Mouse (Mus musculus) forebrain, embryonic 14.5 days (tissue): ENCODE results near the gene Cyp26c1. TPM values are rescaled to one million over a fixed set of nuclear protein-coding genes. Genes with fewer than 3 reads are reported as not detected.

Experiments used
- ATAC-seq: fragments of 200-750 bp; cut with Nextera tagmentation; 2 replicates; pipeline ENCODE4 v1.8.0; 2017; ENCODE audit warnings: mild to moderate bottlenecking, moderate library complexity
- DNase-seq: peaks from one replicate; pipeline ENCODE4 v3.0.0-alpha.2; 2015; ENCODE audit warnings: low spot score
- H3K27ac ChIP-seq: fragments of 300-500 bp; sonication (generic); 2 replicates; pipeline ENCODE4 v1.5.1; 2014; ENCODE audit warnings: low read depth, mild to moderate bottlenecking, control low read depth, low read length, moderate library complexity
- H3K27me3 ChIP-seq: fragments of 300-500 bp; sonication (generic); replicated peaks from 2 replicates; pipeline ENCODE4 v1.6.1; 2014; ENCODE audit warnings: low read length, control low read depth, mixed read lengths; ENCODE audit not compliant: control insufficient read depth, insufficient read depth
- H3K36me3 ChIP-seq: fragments of 300-500 bp; sonication (generic); 2 replicates; pipeline ENCODE4 v1.6.1; 2014; ENCODE audit warnings: low read length, control low read depth; ENCODE audit not compliant: control insufficient read depth, insufficient read depth
- H3K4me1 ChIP-seq: fragments of 300-500 bp; sonication (generic); 2 replicates; pipeline ENCODE4 v1.6.1; 2014; ENCODE audit warnings: antibody characterized with exemption, low read length, control low read depth; ENCODE audit not compliant: control insufficient read depth, insufficient read depth
- H3K4me2 ChIP-seq: fragments of 300-500 bp; sonication (generic); 2 replicates; pipeline ENCODE4 v1.6.1; 2014; ENCODE audit warnings: mild to moderate bottlenecking, control low read depth, low read length
- H3K4me3 ChIP-seq: fragments of 300-500 bp; sonication (generic); 2 replicates; pipeline ENCODE4 v1.5.1; 2014; ENCODE audit warnings: low read depth, low read length, control low read depth
- H3K9ac ChIP-seq: fragments of 300-500 bp; sonication (generic); 2 replicates; pipeline ENCODE4 v1.6.1; 2014; ENCODE audit warnings: mild to moderate bottlenecking, low read length, control low read depth, moderate library complexity
- H3K9me3 ChIP-seq: fragments of 300-500 bp; sonication (generic); replicated peaks from 2 replicates; pipeline ENCODE4 v1.6.1; 2016; ENCODE audit warnings: low read length, control low read depth, mixed read lengths; ENCODE audit not compliant: control insufficient read depth
- WGBS: fragments of 180-500 bp; shearing (Covaris S2); extraction: QIAGEN DNeasy Blood & Tissue Kit; methylation state at CpG from one replicate; pipeline ENCODE4 v1.1.7; 2014; 5-methylcytosine and 5-hydroxymethylcytosine counted together
- polyA plus RNA-seq: library from polyadenylated mRNA; unstranded; fragments of >200 nt; fragmentation: Nextera tagmentation; extraction: Ambion mirVana; gene quantifications from 2 replicates; pipeline ENCODE4 v1.2.1, GENCODE M21; 2014

Gene Cyp26c1
- polyA plus RNA-seq, 1 experiment from 2014 or later = not detected

- no peaks in the 10 kb centered on the region for H3K27me3 ChIP-seq
- H3K4me1 ChIP-seq = no peaks in the 10 kb centered on the region
- H3K27ac ChIP-seq = no peak overlapping the region
- no peak for DNase-seq
- H3K9me3 ChIP-seq = no peaks in the 10 kb centered on the region
- H3K9ac ChIP-seq = no peak overlapping the region
- H3K4me2 ChIP-seq = no peak overlapping the region
- H3K36me3 ChIP-seq = no peaks in the 10 kb centered on the region
- WGBS = 82% methylated on average over 7 of the region's 7 CpGs
- H3K4me3 ChIP-seq = no peak overlapping the region
- ATAC-seq = no peak
Observed at GRCm38 (mm10) chr19:37740043-37740442, 54.7 kb downstream of the Cyp26c1 start.

Other genes with a start within 250 kb of the Cyp26c1 start
- gene Exoc6, start 135.2 kb upstream of the Cyp26c1 start, polyA plus RNA-seq = 23.2 and 29.9 TPM in 2 replicates
- 0.12 TPM in 1 of 2 replicates, not detected in the other for gene Cyp26a1, start 12.2 kb downstream of the Cyp26c1 start, polyA plus RNA-seq